Mouse (Mus musculus): ENCODE results near the gene Swi5. TPM values are rescaled to one million over a fixed set of nuclear protein-coding genes. Genes with fewer than 3 reads are reported as not detected.
A peak's percentile ranks its signal among the peaks of the same experiment; 100 is the strongest.

Gene Swi5
- polyA plus RNA-seq, 1 experiment from 2014 or later, result 429 TPM

Small RNA genes lying within 50 kb of the gene (microRNA-seq; reads per million reads assigned to microRNA genes)
- gene Gm23363 (ENCODE audit: borderline number of aligned reads) (not detected), gene Mir199b (ENCODE audit: borderline number of aligned reads) (67.4 reads per million, percentile 43 among the genes with 10 or more reads in this experiment)

Other genes starting within 250 kb of the Swi5 start
- gene Fam78a, start 203.2 kb downstream of the Swi5 start, polyA plus RNA-seq (2015; fragmentation: Nextera tagmentation; extraction: Ambion mirVana), result 57.5 and 68.6 TPM in 2 replicates
- gene Plpp7, start 192.5 kb downstream of the Swi5 start, polyA plus RNA-seq (2015; fragmentation: Nextera tagmentation; extraction: Ambion mirVana), result 0.91 and 1.0 TPM in 2 replicates
- 22.5 and 33.6 TPM in 2 replicates for gene Prrc2b, start 137.0 kb downstream of the Swi5 start, polyA plus RNA-seq (2015; fragmentation: Nextera tagmentation; extraction: Ambion mirVana)
- gene Pomt1, start 51.5 kb downstream of the Swi5 start, polyA plus RNA-seq (2015; fragmentation: Nextera tagmentation; extraction: Ambion mirVana), result 13.2 and 15.6 TPM in 2 replicates
- gene Uck1, start 27.9 kb downstream of the Swi5 start, polyA plus RNA-seq (2015; fragmentation: Nextera tagmentation; extraction: Ambion mirVana), result 66.9 and 72.4 TPM in 2 replicates
- gene Golga2, start 691 bp downstream of the Swi5 start, polyA plus RNA-seq (2015; fragmentation: Nextera tagmentation; extraction: Ambion mirVana), result 11.6 and 15.4 TPM in 2 replicates
- gene Ciz1, start 64.3 kb upstream of the Swi5 start, polyA plus RNA-seq (2015; fragmentation: Nextera tagmentation; extraction: Ambion mirVana), result 30.5 and 37.6 TPM in 2 replicates
- 0.69 and 0.83 TPM in 2 replicates for gene Dnm1, start 65.3 kb upstream of the Swi5 start, polyA plus RNA-seq (2015; fragmentation: Nextera tagmentation; extraction: Ambion mirVana)
- gene 1110008P14Rik, start 93.9 kb upstream of the Swi5 start, polyA plus RNA-seq (2015; fragmentation: Nextera tagmentation; extraction: Ambion mirVana), result 66.9 and 77.3 TPM in 2 replicates
- 4.3 and 6.3 TPM in 2 replicates for gene Lcn2, start 100.2 kb upstream of the Swi5 start, polyA plus RNA-seq (2015; fragmentation: Nextera tagmentation; extraction: Ambion mirVana)
- gene Ptges2, start 107.8 kb upstream of the Swi5 start, polyA plus RNA-seq (2015; fragmentation: Nextera tagmentation; extraction: Ambion mirVana), result 17.8 and 18.5 TPM in 2 replicates
- 5.4 and 6.2 TPM in 2 replicates for gene Naif1, start 162.4 kb upstream of the Swi5 start, polyA plus RNA-seq (2015; fragmentation: Nextera tagmentation; extraction: Ambion mirVana)
- 16.3 and 18.9 TPM in 2 replicates for gene Slc25a25, start 163.4 kb upstream of the Swi5 start, polyA plus RNA-seq (2015; fragmentation: Nextera tagmentation; extraction: Ambion mirVana)
- 8.4 and 8.9 TPM in 2 replicates for gene Fam102a, start 247.3 kb upstream of the Swi5 start, polyA plus RNA-seq (2015; fragmentation: Nextera tagmentation; extraction: Ambion mirVana)

Measured in thymus, postnatal 0 days (tissue).